Mouse (Mus musculus): ENCODE results near the gene Tspear.
A peak's percentile ranks its signal among the peaks of the same experiment; 100 is the strongest.

GRCm38 (mm10) chr10:77926140-77926539 lies 239.8 kb downstream of the Tspear start:
- TF ChIP-seq CTCF (IDR thresholded peaks at IDR 0.05) (peak; percentile 65), EP300 (IDR thresholded peaks at IDR 0.05) (no peak)
